Mouse (Mus musculus): ENCODE results near the gene Galntl6.

Gene Galntl6

GRCm38 (mm10) chr8:58912196-58912839 is at the start of gene Galntl6:
Gene Galntl6, minus strand, starts transcription at chr8:58912640.
- DNase-seq (ENCODE audit: low spot score): no peak

DNA sequence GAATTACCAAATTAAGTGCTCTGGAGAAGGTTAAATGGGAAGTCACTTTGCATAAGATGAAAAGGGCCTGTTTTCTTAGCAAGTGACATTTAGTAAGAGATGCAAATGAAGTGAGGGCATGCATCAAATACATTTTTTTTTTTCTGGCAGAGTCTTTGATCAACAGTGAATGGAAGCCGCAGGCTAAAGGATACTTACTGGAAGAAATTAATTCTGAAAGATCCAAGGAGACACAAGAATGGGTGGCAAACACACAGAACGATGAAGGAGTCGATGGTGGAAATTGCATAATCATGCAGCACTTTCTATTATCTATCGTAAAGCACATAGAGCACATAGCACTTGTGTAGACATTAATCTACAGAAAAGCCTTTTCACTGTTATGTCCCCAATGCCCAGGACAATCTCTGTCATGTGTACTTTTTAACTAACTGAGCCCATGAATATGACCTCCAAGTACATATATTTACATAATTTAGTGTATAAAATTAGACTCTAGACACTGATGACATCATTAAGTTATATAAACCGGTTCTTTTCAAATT is 44.8 kb upstream of the Galntl6 start:
- DNase-seq (ENCODE audit: low spot score): no peak

DNA sequence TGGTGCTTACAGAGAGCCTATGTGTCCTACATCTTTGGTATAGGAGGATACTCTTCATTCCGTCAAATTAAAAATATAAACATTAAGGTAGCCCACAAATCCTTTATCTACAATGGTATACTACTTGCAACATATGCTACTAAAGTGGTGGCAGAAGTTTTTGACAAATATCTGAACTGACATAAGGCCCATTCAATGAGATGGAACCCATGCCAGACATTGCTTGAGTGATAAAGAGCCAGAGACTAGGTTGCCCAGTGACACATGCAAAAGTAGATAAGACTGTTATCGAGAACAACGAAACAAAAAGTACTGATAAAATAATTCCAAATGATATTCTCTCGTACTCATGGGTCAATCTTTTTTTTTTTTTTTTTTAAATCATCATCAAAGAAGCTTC is 31.3 kb upstream of the Galntl6 start:
- DNase-seq (ENCODE audit: low spot score): no peak

DNA sequence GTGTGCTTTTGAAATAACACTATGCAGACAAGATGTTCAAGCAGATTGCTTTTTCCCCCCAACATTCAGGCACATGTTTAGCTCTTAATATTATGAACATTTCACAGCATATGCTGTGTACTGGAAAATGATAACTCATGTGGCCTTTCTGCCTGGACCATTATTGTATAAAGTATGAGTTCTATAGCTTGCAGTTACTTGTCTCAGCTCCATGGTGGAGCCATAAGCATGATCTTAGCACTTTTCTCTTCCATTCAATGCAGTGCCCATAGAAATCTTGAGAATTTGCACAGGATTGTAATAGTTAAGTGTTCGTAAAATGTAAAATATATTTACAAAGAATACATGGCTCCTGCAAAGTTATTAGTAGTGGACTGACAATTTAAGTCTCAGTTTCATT is 18.6 kb upstream of the Galntl6 start:
- DNase-seq (ENCODE audit: low spot score): no peak

GRCm38 (mm10) chr8:58915142-58915541 is 2.7 kb upstream of the Galntl6 start:
- DNase-seq (ENCODE audit: low spot score): no peak

GRCm38 (mm10) chr8:58913640-58913968 is 1.2 kb upstream of the Galntl6 start:
- no peak for DNase-seq (ENCODE audit: low spot score)

DNA sequence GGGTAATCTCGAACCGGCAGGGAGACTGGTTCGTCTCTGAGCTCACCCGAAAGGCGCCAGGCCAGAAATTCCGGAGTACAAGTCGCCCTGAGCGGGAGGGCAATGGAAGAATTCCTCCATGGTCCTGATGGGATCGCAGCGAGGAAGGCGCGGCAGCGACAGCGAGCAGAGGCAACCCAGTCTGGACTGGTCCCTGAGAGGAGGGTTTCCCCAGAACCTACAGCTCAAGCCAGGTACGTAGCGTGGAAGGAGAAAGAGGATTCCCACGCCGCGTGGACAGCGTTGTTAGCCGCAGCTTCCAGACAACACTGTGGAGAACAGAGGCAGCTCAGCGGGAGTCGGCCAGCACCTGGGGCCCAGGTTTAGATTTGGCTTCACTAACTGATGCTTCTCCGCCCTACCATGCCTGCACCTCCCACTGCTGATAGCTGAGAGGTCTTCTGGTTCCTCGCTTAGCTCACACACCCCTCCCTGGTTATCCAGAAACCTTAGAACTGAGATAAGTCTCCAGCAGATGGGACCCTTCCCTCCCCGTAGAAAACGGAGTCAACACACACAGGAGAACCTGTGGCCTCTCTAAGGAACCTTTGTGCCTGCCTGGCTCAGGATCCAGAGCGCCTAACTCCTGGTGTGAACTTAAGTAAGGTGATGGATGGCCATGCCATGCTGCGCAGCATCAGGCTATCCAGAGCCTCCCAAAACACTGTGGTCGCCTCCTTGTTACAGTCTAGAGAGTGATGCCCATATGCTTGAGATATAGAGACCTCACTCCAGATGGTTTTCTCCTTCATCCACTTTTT is 600 bp upstream of the Galntl6 start:
- DNase-seq (ENCODE audit: low spot score): no peak

- no peak for DNase-seq (ENCODE audit: low spot score)
Observed at GRCm38 (mm10) chr8:58911677-58912076, 763 bp downstream of the Galntl6 start, which contains the start of gene BC030500. Gene BC030500, plus strand, starts transcription at chr8:58911755.

GRCm38 (mm10) chr8:58904465-58904864 is 8.0 kb downstream of the Galntl6 start:
- no peak for DNase-seq (ENCODE audit: low spot score)

- DNase-seq (ENCODE audit: low spot score): no peak
Observed at GRCm38 (mm10) chr8:58895960-58896359, 16.5 kb downstream of the Galntl6 start.

GRCm38 (mm10) chr8:58890591-58890990 is 21.8 kb downstream of the Galntl6 start:
- no peak for DNase-seq (ENCODE audit: low spot score)

- DNase-seq (ENCODE audit: low spot score): no peak
Observed at GRCm38 (mm10) chr8:58886405-58886804, 26.0 kb downstream of the Galntl6 start.

DNA sequence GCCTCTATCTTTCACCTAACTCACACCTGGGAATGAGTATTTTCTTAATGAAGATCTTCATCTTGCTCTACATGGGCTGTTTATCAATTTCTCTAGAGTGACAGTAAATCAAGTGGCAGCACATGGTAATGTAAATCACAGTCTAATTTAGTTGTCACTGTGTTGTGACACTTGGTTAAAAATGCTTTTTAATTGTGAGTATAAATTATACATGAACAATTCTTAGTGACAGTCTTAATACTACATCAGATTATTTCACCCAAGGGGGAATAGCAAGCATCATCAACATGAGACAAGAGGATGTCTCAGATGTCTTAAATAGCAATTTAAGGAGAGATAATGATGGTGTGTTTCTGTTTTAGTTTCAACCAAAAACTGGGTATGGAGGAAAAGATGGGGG is 88.1 kb downstream of the Galntl6 start:
- DNase-seq (ENCODE audit: low spot score): no peak

- no peak for DNase-seq (ENCODE audit: low spot score)
Observed at GRCm38 (mm10) chr8:58805190-58805589, 107.2 kb downstream of the Galntl6 start.

DNA sequence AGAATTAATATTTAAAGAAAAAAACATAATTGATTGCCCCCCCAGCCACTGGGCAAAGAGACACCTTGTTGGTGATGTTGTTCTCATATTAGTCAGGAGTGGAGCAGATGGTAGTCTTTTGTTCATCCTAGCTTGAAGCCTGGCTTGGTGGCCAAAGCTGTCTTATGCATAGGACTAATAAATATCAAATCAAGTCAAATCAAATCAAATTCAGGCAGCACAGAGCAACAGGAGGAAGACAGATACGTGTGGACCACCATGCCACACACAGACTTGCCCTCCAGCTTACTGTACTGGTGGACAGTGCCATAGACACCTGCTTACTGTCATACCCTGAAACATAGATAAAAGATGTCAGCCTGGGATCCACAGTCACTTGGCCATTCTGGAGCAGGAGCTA is 110.6 kb downstream of the Galntl6 start:
- DNase-seq (ENCODE audit: low spot score): no peak

DNA sequence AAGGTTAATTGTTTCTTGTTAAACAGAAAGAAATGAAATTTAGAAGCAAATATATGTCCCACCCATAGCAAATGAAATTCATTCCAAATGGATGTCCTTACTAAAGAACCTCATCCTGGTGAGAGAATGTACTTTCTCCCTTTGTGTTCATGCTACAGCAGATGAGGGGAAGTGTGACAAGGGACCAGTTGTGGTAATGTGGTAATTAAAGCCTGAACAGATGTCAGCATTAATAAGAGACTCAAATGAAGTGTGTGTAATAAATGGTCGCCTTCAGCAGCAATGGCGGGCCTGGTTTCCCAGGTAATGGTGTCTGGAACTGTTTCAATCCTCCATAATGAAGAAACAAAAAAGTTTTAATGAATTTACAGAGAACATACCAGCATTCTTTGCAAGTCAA is 158.7 kb downstream of the Galntl6 start:
- no peak for DNase-seq (ENCODE audit: low spot score)

DNA sequence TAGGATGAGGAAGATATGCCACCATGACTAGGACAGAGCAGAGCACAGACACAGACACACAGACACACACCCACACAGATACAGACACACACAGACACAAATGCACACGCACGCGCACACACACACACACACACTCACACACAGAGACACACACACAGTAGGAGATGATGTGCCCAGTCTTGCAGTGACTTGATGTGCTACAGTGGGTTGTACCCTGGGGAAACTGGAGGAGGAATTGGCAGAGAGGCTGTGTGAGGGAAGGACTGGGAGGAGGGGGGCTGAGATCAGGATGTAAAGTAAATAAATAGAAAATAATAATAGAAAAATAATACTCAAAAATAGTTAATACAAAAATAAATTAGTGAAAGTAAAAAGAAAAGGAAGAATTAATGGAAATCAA is 174.5 kb downstream of the Galntl6 start:
- no peak for DNase-seq (ENCODE audit: low spot score)

DNA sequence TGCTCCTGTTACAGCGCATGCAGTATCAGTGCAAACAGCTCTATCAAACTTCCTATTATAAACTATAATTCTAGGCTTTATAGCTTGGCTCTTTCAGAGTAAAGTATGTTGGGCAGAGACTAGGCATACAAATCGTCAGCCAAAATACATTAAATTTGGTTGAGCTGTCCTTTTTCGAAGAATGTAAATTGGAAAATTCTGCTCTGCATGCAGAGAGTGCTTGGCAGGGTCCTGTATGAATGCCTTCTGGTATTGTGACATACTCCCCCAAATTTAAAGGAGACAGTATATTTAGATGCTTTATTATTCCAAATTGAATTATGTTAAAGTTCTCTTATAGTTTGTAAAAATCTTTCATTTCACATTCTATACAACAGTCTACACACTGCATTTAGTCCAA is 220.7 kb downstream of the Galntl6 start:
- DNase-seq (ENCODE audit: low spot score): no peak

- DNase-seq (ENCODE audit: low spot score): no peak
Observed at GRCm38 (mm10) chr8:58677847-58678450, 234.5 kb downstream of the Galntl6 start.

DNA sequence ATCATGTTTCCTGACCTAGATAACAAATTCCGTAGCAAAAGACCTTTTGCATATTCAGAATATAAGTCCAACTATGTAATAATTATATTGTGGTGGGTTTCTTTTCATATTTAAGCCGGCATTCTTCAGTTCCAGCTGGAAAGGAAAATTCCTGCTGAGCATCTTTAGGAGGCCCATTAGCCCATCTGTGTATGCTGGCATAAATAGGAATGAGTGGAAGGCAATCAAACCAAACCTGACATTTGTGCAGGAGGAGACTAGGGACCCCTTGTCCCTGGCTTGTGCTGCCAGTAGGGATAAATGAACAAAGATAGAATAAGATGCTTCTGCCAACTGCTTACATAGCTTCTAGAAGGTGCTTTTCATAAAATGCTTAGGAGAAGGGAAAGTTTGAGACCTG is 243.4 kb downstream of the Galntl6 start:
- no peak for DNase-seq (ENCODE audit: low spot score)

GRCm38 (mm10) chr8:58660019-58660418 is 252.4 kb downstream of the Galntl6 start:
- no peak for DNase-seq (ENCODE audit: low spot score)

- DNase-seq (ENCODE audit: low spot score): no peak
Observed at GRCm38 (mm10) chr8:58655631-58656030, 256.8 kb downstream of the Galntl6 start.

DNA sequence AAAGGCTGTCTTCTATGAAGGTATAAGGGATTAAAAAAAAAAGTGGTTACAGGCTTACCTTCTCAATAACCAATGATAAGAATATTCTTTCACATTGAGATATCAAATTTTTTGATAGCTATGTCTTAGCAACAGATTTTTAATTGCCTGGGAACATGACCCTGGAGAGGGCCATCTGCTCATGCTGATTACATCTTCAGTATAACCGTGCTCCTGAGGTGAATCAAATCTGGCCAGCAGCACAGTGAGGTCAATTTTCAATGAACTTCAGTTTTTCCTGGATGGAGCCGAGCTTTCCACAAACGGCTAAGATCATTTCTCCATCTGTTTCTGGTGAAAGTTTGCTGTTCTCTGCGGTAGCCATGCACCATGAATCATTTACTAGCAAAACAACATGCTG is 306.0 kb downstream of the Galntl6 start:
- DNase-seq (ENCODE audit: low spot score): no peak
